Mouse (Mus musculus) heart, postnatal 0 days (tissue): Measurements from ENCODE around the gene Fgfr2. TPM values are rescaled to one million over a fixed set of nuclear protein-coding genes. Genes with fewer than 3 reads are reported as not detected.

Experiments used
- ATAC-seq: fragments of 200-750 bp; cut with Nextera tagmentation; 2 replicates; pipeline ENCODE4 v1.8.0; 2017; ENCODE audit warnings: low read depth, moderate number of reproducible peaks, moderate library complexity; ENCODE audit not compliant: insufficient read depth
- DNase-seq: peaks from one replicate; pipeline ENCODE4 v3.0.0-alpha.2; 2016; ENCODE audit warnings: low spot score
- H3K27ac ChIP-seq: fragments of 300-500 bp; sonication (generic); 2 replicates; pipeline ENCODE4 v1.5.1; 2014; ENCODE audit warnings: low read depth, mild to moderate bottlenecking
- H3K27me3 ChIP-seq: fragments of 300-500 bp; sonication (generic); 2 replicates; pipeline ENCODE4 v1.6.1; 2014; ENCODE audit warnings: low read length, mixed read lengths; ENCODE audit not compliant: control insufficient read depth, insufficient read depth
- H3K36me3 ChIP-seq: fragments of 300-500 bp; sonication (generic); replicated peaks from 2 replicates; pipeline ENCODE4 v1.6.1; 2014; ENCODE audit warnings: low read length, mixed read lengths; ENCODE audit not compliant: control insufficient read depth, insufficient read depth
- H3K4me1 ChIP-seq: fragments of 300-500 bp; sonication (generic); 2 replicates; pipeline ENCODE4 v1.6.1; 2014; ENCODE audit warnings: antibody characterized with exemption; ENCODE audit not compliant: control insufficient read depth, insufficient read depth
- H3K4me2 ChIP-seq: fragments of 300-500 bp; sonication (generic); 2 replicates; pipeline ENCODE4 v1.6.1; 2014; ENCODE audit warnings: low read depth, mild to moderate bottlenecking, low read length, moderate library complexity
- H3K4me3 ChIP-seq: fragments of 300-500 bp; sonication (generic); 2 replicates; pipeline ENCODE4 v1.5.1; 2014; ENCODE audit warnings: low read depth, low read length
- H3K9ac ChIP-seq: fragments of 300-500 bp; sonication (generic); replicated peaks from 2 replicates; pipeline ENCODE4 v1.6.1; 2014; ENCODE audit warnings: low read depth, low read length, mixed read lengths
- H3K9me3 ChIP-seq: fragments of 300-500 bp; sonication (generic); replicated peaks from 2 replicates; pipeline ENCODE4 v1.6.1; 2016; ENCODE audit warnings: low read length; ENCODE audit not compliant: control insufficient read depth
- CTCF ChIP-seq: IDR thresholded peaks from 2 replicates; pipeline ENCODE4 v1.5.1; 2016; ENCODE audit warnings: antibody characterized with exemption, control low read depth, low read depth
- EP300 ChIP-seq: IDR thresholded peaks from 2 replicates; pipeline ENCODE4 v1.6.1; 2016; ENCODE audit warnings: antibody characterized with exemption, low read depth
- WGBS: fragments of 180-500 bp; shearing (Covaris S2); extraction: QIAGEN DNeasy Blood & Tissue Kit; methylation state at CpG from one replicate; pipeline ENCODE4 v1.1.7; 2014; 5-methylcytosine and 5-hydroxymethylcytosine counted together
- polyA plus RNA-seq: library from polyadenylated mRNA; unstranded; fragments of >200 nt; fragmentation: Nextera tagmentation; extraction: Ambion mirVana; gene quantifications from 2 replicates; pipeline ENCODE4 v1.2.1, GENCODE M21; 2015
- total RNA-seq: library from RNA; depleted of rRNA; stranded (reverse); fragments of >200 nt; gene quantifications from 2 replicates; pipeline ENCODE4 v1.2.3, GENCODE M21; 2014; ENCODE audit warnings: low replicate concordance

Fgfr2 gene
- total and polyA plus RNA-seq, 2 experiments from 2014 or later, result 3.8 to 11.5 TPM

DNA sequence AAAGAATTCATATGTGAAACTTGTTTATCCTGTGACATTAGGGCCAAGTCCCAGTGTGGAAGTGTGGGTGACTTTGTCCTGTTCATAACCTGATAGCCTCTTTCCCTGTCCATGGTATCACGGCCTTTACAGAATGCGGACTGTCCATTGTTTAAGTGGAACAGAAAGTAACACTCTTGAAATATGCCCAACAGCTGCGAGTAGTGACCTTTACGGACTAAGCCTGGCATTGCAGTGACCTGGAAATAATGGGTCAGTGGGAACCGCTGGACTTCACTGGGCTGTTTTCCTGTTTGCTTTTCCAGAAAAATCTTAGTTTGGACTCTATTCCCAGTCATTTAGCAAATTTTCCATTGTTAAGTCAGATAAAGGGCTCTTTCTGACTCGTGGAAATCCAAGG is 1452.6 kb downstream of the Fgfr2 start:
- ATAC-seq (no peak), DNase-seq (no peak)
- Histone ChIP-seq H3K9me3 (no peaks in the 10 kb centered on the region), H3K9ac (no peak overlapping the region), H3K36me3 (no peaks in the 10 kb centered on the region), H3K4me1 (no peaks in the 10 kb centered on the region), H3K27ac (no peak overlapping the region), H3K4me2 (no peak overlapping the region), H3K4me3 (no peak overlapping the region), H3K27me3 (no peaks in the 10 kb centered on the region)
- TF ChIP-seq EP300 (no peak), CTCF (no peak)
- 58% methylated on average over 6 of the region's 6 CpGs for WGBS

DNA sequence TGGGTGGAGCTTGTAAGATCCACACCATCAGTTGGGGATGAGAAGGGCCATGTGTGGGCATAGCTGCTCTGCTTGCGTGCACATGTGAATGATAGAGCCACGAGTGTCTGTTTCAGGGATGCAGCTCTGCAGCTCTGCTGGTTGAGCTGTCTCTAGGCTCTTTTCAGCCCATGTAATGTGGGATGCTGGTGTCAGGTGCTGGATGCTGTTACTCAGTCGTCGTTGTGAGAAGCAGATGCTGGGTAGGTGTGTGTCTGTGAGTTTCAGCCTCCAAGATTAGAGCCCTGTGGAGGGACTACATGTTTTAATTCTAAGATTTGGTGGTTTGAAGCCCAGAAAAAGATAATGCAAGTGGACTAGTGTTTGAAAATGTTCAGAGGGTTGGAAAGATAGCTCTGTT is 1453.8 kb downstream of the Fgfr2 start:
- Histone ChIP-seq H3K9ac (no peak overlapping the region), H3K27ac (no peak overlapping the region), H3K4me3 (no peak overlapping the region), H3K4me2 (no peak overlapping the region), H3K9me3 (no peaks in the 10 kb centered on the region), H3K36me3 (no peaks in the 10 kb centered on the region), H3K4me1 (no peaks in the 10 kb centered on the region), H3K27me3 (no peaks in the 10 kb centered on the region)
- no peak for DNase-seq
- WGBS, result 73% methylated on average over 4 of the region's 4 CpGs
- no peak for ATAC-seq
- TF ChIP-seq EP300, result no peak
- no peak for TF ChIP-seq CTCF

DNA sequence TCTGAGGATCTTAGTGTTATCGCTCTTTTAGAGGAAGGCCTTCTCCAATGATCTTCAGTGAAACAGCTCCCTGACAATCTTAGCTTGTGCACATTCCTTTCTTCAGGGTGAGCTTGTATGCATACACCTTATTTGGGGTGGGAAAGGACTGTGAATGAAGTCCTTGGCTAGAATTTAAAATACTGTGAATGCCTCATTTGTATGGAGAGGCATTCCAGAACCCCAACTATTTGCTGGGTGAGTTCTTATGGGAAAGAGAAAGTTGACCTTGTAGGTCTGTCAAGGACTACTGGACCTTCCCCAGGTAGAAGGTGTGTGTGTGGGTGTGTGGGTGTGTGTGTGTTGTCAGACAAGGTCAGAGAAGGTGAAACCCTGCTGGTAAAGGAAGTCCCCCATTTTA is 1462.4 kb downstream of the Fgfr2 start:
- no peak overlapping the region for H3K4me2 ChIP-seq
- no peak overlapping the region for H3K4me3 ChIP-seq
- WGBS, result 86% methylated on average over 1 of the region's 1 CpGs
- no peaks in the 10 kb centered on the region for H3K4me1 ChIP-seq
- no peaks in the 10 kb centered on the region for H3K27me3 ChIP-seq
- no peaks in the 10 kb centered on the region for H3K36me3 ChIP-seq
- no peak for ATAC-seq
- no peaks in the 10 kb centered on the region for H3K9me3 ChIP-seq
- no peak overlapping the region for H3K27ac ChIP-seq
- H3K9ac ChIP-seq, result no peak overlapping the region
- no peak for DNase-seq
- TF ChIP-seq EP300, result no peak
- no peak for TF ChIP-seq CTCF

GRCm38 (mm10) chr7:131656017-131656416 is 1467.1 kb downstream of the Fgfr2 start:
- Histone ChIP-seq H3K27me3 (no peaks in the 10 kb centered on the region), H3K4me1 (no peaks in the 10 kb centered on the region), H3K4me2 (no peak overlapping the region), H3K9me3 (no peaks in the 10 kb centered on the region), H3K4me3 (no peak overlapping the region), H3K36me3 (no peaks in the 10 kb centered on the region), H3K27ac (no peak overlapping the region), H3K9ac (no peak overlapping the region)
- 61% methylated on average over 7 of the region's 7 CpGs for WGBS
- DNase-seq, result no peak
- no peak for ATAC-seq
- TF ChIP-seq CTCF, result no peak
- no peak for TF ChIP-seq EP300

DNA sequence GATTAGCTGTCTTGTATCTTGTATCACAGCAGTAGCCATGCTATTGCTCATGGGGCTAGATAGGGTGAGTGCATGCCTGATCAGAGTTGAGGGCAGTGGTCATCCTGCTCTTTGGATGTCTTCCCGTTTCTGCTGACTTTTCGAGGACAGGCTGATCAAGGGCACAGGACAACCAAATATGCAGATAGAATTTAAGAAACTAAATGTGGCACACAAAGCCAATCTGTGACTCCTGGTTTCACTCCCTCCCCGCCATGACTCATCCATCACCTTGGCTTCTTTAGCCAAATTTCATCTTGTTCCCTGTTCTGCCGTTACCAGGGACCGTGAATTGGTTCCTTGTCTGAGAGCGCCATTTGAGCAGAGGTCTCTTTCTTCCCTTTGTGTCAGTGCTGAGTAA is 1469.7 kb downstream of the Fgfr2 start:
- Histone ChIP-seq H3K27ac (no peak overlapping the region), H3K4me2 (no peak overlapping the region), H3K36me3 (no peaks in the 10 kb centered on the region), H3K9ac (no peak overlapping the region), H3K4me1 (no peaks in the 10 kb centered on the region), H3K27me3 (no peaks in the 10 kb centered on the region), H3K4me3 (no peak overlapping the region), H3K9me3 (no peaks in the 10 kb centered on the region)
- no peak for ATAC-seq
- WGBS, result 85% methylated on average over 6 of the region's 6 CpGs
- TF ChIP-seq CTCF, result no peak
- TF ChIP-seq EP300, result no peak
- no peak for DNase-seq

- H3K4me2 ChIP-seq, result no peak overlapping the region
- no peaks in the 10 kb centered on the region for H3K27me3 ChIP-seq
- no peak for ATAC-seq
- H3K9ac ChIP-seq, result no peak overlapping the region
- no peaks in the 10 kb centered on the region for H3K9me3 ChIP-seq
- no peaks in the 10 kb centered on the region for H3K36me3 ChIP-seq
- TF ChIP-seq EP300, result no peak
- TF ChIP-seq CTCF, result no peak
- 74% methylated on average over 12 of the region's 12 CpGs for WGBS
- no peaks in the 10 kb centered on the region for H3K4me1 ChIP-seq
- no peak for DNase-seq
- H3K27ac ChIP-seq, result no peak overlapping the region
- no peak overlapping the region for H3K4me3 ChIP-seq
These were observed 1471.0 kb downstream of the Fgfr2 start for GRCm38 (mm10) chr7:131651921-131652694.
